Mouse (Mus musculus): ENCODE measurements at regions not wholly inside any gene's neighbourhood (a gene's known extent, or its start where the extent isn't known, plus 50 kb on each side); places are given as distances from the start of the nearest gene placed in this dataset.
"Not testable (repeated sequence)": the region's sequence is repeated elsewhere in the genome, so short reads cannot be mapped to it uniquely, and the experiment has no call there.

- DNase-seq = no peak
Measured at GRCm38 (mm10) chr4:81570736-81571135, 128.1 kb upstream of the Mpdz start.

- DNase-seq = no peak
Measured at GRCm38 (mm10) chr4:81569531-81569930, 126.9 kb upstream of the Mpdz start.

- no peak for DNase-seq
Measured at GRCm38 (mm10) chr4:81568404-81568803, 125.8 kb upstream of the Mpdz start.

GRCm38 (mm10) chr4:81567928-81568327 lies 125.3 kb upstream of the Mpdz start:
- DNase-seq = no peak

- DNase-seq = no peak
Measured at GRCm38 (mm10) chr4:81566526-81566925, 123.9 kb upstream of the Mpdz start.

- DNase-seq = no peak
Measured at GRCm38 (mm10) chr4:81565422-81566395, 123.1 kb upstream of the Mpdz start.

- DNase-seq = no peak
Measured at GRCm38 (mm10) chr4:81564446-81564845, 121.8 kb upstream of the Mpdz start.

- DNase-seq = peak; percentile 79
Measured at GRCm38 (mm10) chr4:81563574-81563973, 121.0 kb upstream of the Mpdz start.

- DNase-seq = no peak
Measured at GRCm38 (mm10) chr4:81561453-81561852, 118.8 kb upstream of the Mpdz start.

- DNase-seq = no peak
Measured at GRCm38 (mm10) chr4:81550816-81551215, 108.2 kb upstream of the Mpdz start.

GRCm38 (mm10) chr4:81550256-81550655 lies 107.6 kb upstream of the Mpdz start:
- peak; percentile 69 for DNase-seq

GRCm38 (mm10) chr4:81540496-81540895 lies 97.9 kb upstream of the Mpdz start:
- no peak for DNase-seq

- DNase-seq = no peak
Measured at GRCm38 (mm10) chr4:81539551-81539950, 96.9 kb upstream of the Mpdz start.

- DNase-seq = no peak
Measured at GRCm38 (mm10) chr4:81536795-81537194, 94.2 kb upstream of the Mpdz start.

- DNase-seq = peak; percentile 15
Measured at GRCm38 (mm10) chr4:81530546-81530945, 87.9 kb upstream of the Mpdz start.

- DNase-seq = not testable (repeated sequence)
Measured at GRCm38 (mm10) chr4:81519151-81519550, 76.5 kb upstream of the Mpdz start.

- no peak for DNase-seq
Measured at GRCm38 (mm10) chr4:81514547-81514946, 71.9 kb upstream of the Mpdz start.

GRCm38 (mm10) chr4:81512396-81512795 lies 69.8 kb upstream of the Mpdz start:
- DNase-seq = no peak

GRCm38 (mm10) chr4:81508776-81509175 lies 66.2 kb upstream of the Mpdz start:
- DNase-seq = no peak

- DNase-seq = no peak
Measured at GRCm38 (mm10) chr4:81506841-81507240, 64.2 kb upstream of the Mpdz start.

GRCm38 (mm10) chr4:81506306-81506705 lies 63.7 kb upstream of the Mpdz start:
- no peak for DNase-seq

GRCm38 (mm10) chr4:81505096-81505495 lies 62.5 kb upstream of the Mpdz start:
- DNase-seq = no peak

- peak; percentile 32 for DNase-seq
Measured at GRCm38 (mm10) chr4:81503941-81504340, 61.3 kb upstream of the Mpdz start.

GRCm38 (mm10) chr4:81501802-81502201 lies 59.2 kb upstream of the Mpdz start:
- no peak for DNase-seq

- DNase-seq = peak; percentile 33
Measured at GRCm38 (mm10) chr4:81498133-81498532, 55.5 kb upstream of the Mpdz start.

All from lung, postnatal 10 days (tissue).